17 mouse cellular contexts compared by ENCODE assay signal in the genomic region with DNA sequence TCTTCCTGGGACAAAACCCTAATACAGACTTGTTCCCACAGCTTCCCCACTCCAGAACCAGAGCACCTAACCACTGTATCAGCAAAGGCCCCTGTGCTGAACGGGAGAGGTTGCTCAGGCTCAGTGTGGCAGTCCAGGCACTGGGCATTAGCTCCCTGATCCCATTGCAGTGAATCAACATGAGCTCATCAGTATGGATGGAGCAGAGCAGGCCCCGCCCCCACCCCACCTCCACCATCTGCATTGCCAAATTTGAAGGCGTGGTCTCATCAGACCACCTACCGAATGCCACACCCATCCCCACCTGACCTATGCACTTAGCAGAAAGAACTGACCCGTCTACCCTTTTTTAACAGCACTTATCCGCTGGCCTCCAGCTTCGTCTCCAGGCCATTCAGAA. TPM values are rescaled to one million over a fixed set of nuclear protein-coding genes. Genes with fewer than 3 reads are reported as not detected.
DNase-seq lines count a peak whose midpoint lies in the region; ATAC-seq and TF ChIP-seq lines count a peak whose summit lies in the region.
"Had no signal": no experiment of that assay in that cellular context is flagged by ENCODE, and none has a peak within 500 bp of the region (broad histone marks: within the 10 kb centered on the region; RNA-seq: fewer than 3 reads in every experiment).

No protein-coding gene starts in this region.

- 0 out of 2 replicates have a peak, but pooled peaks have one; percentile 14 for ATAC-seq in hindbrain, embryonic 14.5 days (ENCODE audit: low FRiP score)
- no peak for ATAC-seq in hindbrain, embryonic 12.5 days (ENCODE audit: low FRiP score)
- peak; percentile 47 for ATAC-seq in liver, embryonic 12.5 days

- H3K4me1 ChIP-seq in hindbrain, embryonic 14.5 days (replicated peaks; ENCODE audit: control insufficient read depth, insufficient read depth, low read length): no peaks in the 10 kb centered on the region
- H3K4me1 ChIP-seq in hindbrain, embryonic 12.5 days: no peaks in the 10 kb centered on the region
- H3K4me1 ChIP-seq in liver, embryonic 12.5 days: no peaks in the 10 kb centered on the region
- H3K4me1 ChIP-seq in thymus, adult 2 months (replicated peaks; ENCODE audit: control insufficient read depth, insufficient read depth, low read length): no peaks in the 10 kb centered on the region
- H3K4me1 ChIP-seq: embryonic facial prominence, embryonic 13.5 days; neural tube, embryonic 15.5 days had no signal

- no peak overlapping the region for H3K9ac ChIP-seq in hindbrain, embryonic 14.5 days
- H3K9ac ChIP-seq in hindbrain, embryonic 12.5 days: no peak overlapping the region
- H3K9ac ChIP-seq in liver, embryonic 12.5 days: no peak overlapping the region
- H3K9ac ChIP-seq: embryonic facial prominence, embryonic 13.5 days; neural tube, embryonic 15.5 days had no signal

- no peaks in the 10 kb centered on the region for H3K27me3 ChIP-seq in hindbrain, embryonic 14.5 days (ENCODE audit: control insufficient read depth, insufficient read depth, low read length)
- no peaks in the 10 kb centered on the region for H3K27me3 ChIP-seq in hindbrain, embryonic 12.5 days
- H3K27me3 ChIP-seq in liver, embryonic 12.5 days (replicated peaks): no peaks in the 10 kb centered on the region
- no peaks in the 10 kb centered on the region for H3K27me3 ChIP-seq in thymus, adult 2 months (ENCODE audit: control insufficient read depth, insufficient read depth, low read length)
- H3K27me3 ChIP-seq: embryonic facial prominence, embryonic 13.5 days; neural tube, embryonic 15.5 days had no signal

- TF ChIP-seq POLR2A in thymus, adult 2 months (IDR thresholded peaks at IDR 0.05; ENCODE audit: control insufficient read depth, extremely low read depth, insufficient read depth, low read length, poor library complexity): no peak

- WGBS in hindbrain, embryonic 14.5 days: 28% methylated on average over 7 of the region's 7 CpGs
- WGBS in hindbrain, embryonic 12.5 days: 18% methylated on average over 7 of the region's 7 CpGs
- 20% methylated on average over 7 of the region's 7 CpGs for WGBS in liver, embryonic 12.5 days (ENCODE audit: insufficient replicate concordance)
- WGBS in thymus, adult 2 months: 56% methylated on average over 7 of the region's 7 CpGs

- H3K27ac ChIP-seq in hindbrain, embryonic 14.5 days: no peak overlapping the region
- no peak overlapping the region for H3K27ac ChIP-seq in hindbrain, embryonic 12.5 days
- H3K27ac ChIP-seq in liver, embryonic 12.5 days: no peak overlapping the region
- no peak overlapping the region for H3K27ac ChIP-seq in thymus, adult 2 months (ENCODE audit: control insufficient read depth, insufficient read depth, low read length)
- H3K27ac ChIP-seq: embryonic facial prominence, embryonic 13.5 days; neural tube, embryonic 15.5 days had no signal

- peaks cover 40% of the 10 kb centered on the region for H3K36me3 ChIP-seq in hindbrain, embryonic 14.5 days (replicated peaks; ENCODE audit: control insufficient read depth, insufficient read depth)
- peaks cover 11% of the 10 kb centered on the region; the same call in 1 of the 2 replicates for H3K36me3 ChIP-seq in hindbrain, embryonic 12.5 days
- no peaks in the 10 kb centered on the region for H3K36me3 ChIP-seq in liver, embryonic 12.5 days
- no peaks in the 10 kb centered on the region for H3K36me3 ChIP-seq in thymus, adult 2 months (ENCODE audit: control insufficient read depth, insufficient read depth, low read length)
- H3K36me3 ChIP-seq: embryonic facial prominence, embryonic 13.5 days had no signal

- no peak for DNase-seq in hindbrain, embryonic 14.5 days (ENCODE audit: low spot score)
- DNase-seq in ES-CJ7 (ENCODE audit: low read depth, low spot score): peak; percentile 47
- DNase-seq in embryo, embryonic 10.5 days (ENCODE audit: low spot score): peak; percentile 38
- DNase-seq in thymus, adult 2 months: no peak
- DNase-seq in left cerebral cortex, adult 8-10 months (ENCODE audit: low spot score in 2 of 2): no peak
- DNase-seq: cerebellum, adult 9-10 months; heart, postnatal 4 days; kidney, adult 9 months; layer of hippocampus, adult 9-11 months; left cerebral cortex, postnatal 4 days; lung, postnatal 14 days; thymus, adult 18-20 months had no signal

- no peak for TF ChIP-seq CTCF in thymus, adult 2 months (IDR thresholded peaks at IDR 0.05; ENCODE audit: borderline replicate concordance, control insufficient read depth, extremely low read depth, insufficient read depth, low read length, poor library complexity)

- H3K4me2 ChIP-seq in hindbrain, embryonic 14.5 days (replicated peaks): no peak overlapping the region
- H3K4me2 ChIP-seq in hindbrain, embryonic 12.5 days (replicated peaks): no peak overlapping the region
- no peak overlapping the region for H3K4me2 ChIP-seq in liver, embryonic 12.5 days
- H3K4me2 ChIP-seq: embryonic facial prominence, embryonic 13.5 days; neural tube, embryonic 15.5 days had no signal

- H3K9me3 ChIP-seq in hindbrain, embryonic 14.5 days (ENCODE audit: control insufficient read depth, low read length): no peaks in the 10 kb centered on the region
- H3K9me3 ChIP-seq in hindbrain, embryonic 12.5 days (replicated peaks): no peaks in the 10 kb centered on the region
- no peaks in the 10 kb centered on the region for H3K9me3 ChIP-seq in liver, embryonic 12.5 days (replicated peaks)
- H3K9me3 ChIP-seq: embryonic facial prominence, embryonic 13.5 days; neural tube, embryonic 15.5 days had no signal

- H3K4me3 ChIP-seq in hindbrain, embryonic 14.5 days (replicated peaks; ENCODE audit: low read length): no peak overlapping the region
- H3K4me3 ChIP-seq in hindbrain, embryonic 12.5 days: no peak overlapping the region
- no peak overlapping the region for H3K4me3 ChIP-seq in liver, embryonic 12.5 days
- no peak overlapping the region for H3K4me3 ChIP-seq in thymus, adult 2 months (ENCODE audit: control insufficient read depth, insufficient read depth, low read length)
- H3K4me3 ChIP-seq: embryonic facial prominence, embryonic 13.5 days; neural tube, embryonic 15.5 days had no signal

RNA-seq across cellular contexts. Expression of a gene that starts 58.9 kb away (rescaled TPM):
- 1.5 and 1.9 TPM in 2 replicates for polyA plus RNA-seq in hindbrain, embryonic 14.5 days (2014; fragmentation: Nextera tagmentation; extraction: Ambion mirVana)
- polyA plus RNA-seq in hindbrain, embryonic 12.5 days (2016; fragmentation: Nextera tagmentation; extraction: Ambion mirVana): 0.80 and 1.6 TPM in 2 replicates
- polyA plus RNA-seq in liver, embryonic 12.5 days (2016; fragmentation: Nextera tagmentation; extraction: Ambion mirVana): not detected in 2 replicates
- polyA plus RNA-seq in thymus, adult 2 months (2012; rRNA removed): 0.17 TPM in 1 of 2 replicates, not detected in the other
- total RNA-seq in left cerebral cortex, adult 8-10 months (2022): 10 to 100 TPM; 14.3 to 15.5 (median 14.9) TPM
- total RNA-seq: monocyte, adult 5-6 weeks had no signal

Comparison
In these comparisons a context has a peak if more than half of its experiments do, and no peak if none do; other contexts are left out.
1. DNase-seq: peak in ES-CJ7 (single experiment) and embryo, embryonic 10.5 days (single experiment); none in hindbrain, embryonic 14.5 days (single experiment), thymus, adult 2 months (single experiment) and left cerebral cortex, adult 8-10 months (0 of 2).